Mouse (Mus musculus) left cerebral cortex, adult 6 months (tissue): ENCODE data around the gene Gls. TPM values are rescaled to one million over a fixed set of nuclear protein-coding genes. Genes with fewer than 3 reads are reported as not detected.

Experiments
- long read RNA-seq, 2 experiments: library from polyadenylated mRNA; unstranded; transcript quantifications; one replicate each; pipeline ENCODE4 v2.0.0; 2019 to 2020
- polyA plus RNA-seq: library from polyadenylated mRNA; unstranded; fragments of <200 nt; fragmentation: Nextera tagmentation; gene quantifications from 2 replicates; pipeline ENCODE4 v1.2.3, GENCODE M21; 2021

Gls gene
- polyA plus RNA-seq, result 19.2 and 20.7 TPM in 2 replicates
- long read RNA-seq, experiment 1, full-length matches to known transcripts, result 16 of 127 reads
- long read RNA-seq, experiment 1, partial matches to known transcripts, result 38 of 127 reads
- long read RNA-seq, experiment 1, other reads (novel, unspliced or antisense), result 73 of 127 reads
- long read RNA-seq, experiment 2, full-length matches to known transcripts, result 4 of 64 reads
- long read RNA-seq, experiment 2, partial matches to known transcripts, result 13 of 64 reads
- long read RNA-seq, experiment 2, other reads (novel, unspliced or antisense), result 47 of 64 reads

GRCm38 (mm10) chr1:52233143-52233713 lies at the start of gene Gls:
Gene Gls (minus strand): TSS chr1:52233232.

GRCm38 (mm10) chr1:52118860-52119591 lies 114.0 kb downstream of the Gls start, which contains the start of gene Stat1:
Gene Stat1 (plus strand): TSS chr1:52119440.

Other genes with a start within 250 kb of the Gls start
- gene Stat4, start 246.1 kb downstream of the Gls start, polyA plus RNA-seq, result 1.2 and 1.4 TPM in 2 replicates
- 9.4 and 10.0 TPM in 2 replicates for gene Stat1, start 113.8 kb downstream of the Gls start, polyA plus RNA-seq